Mouse (Mus musculus): ENCODE measurements around the gene Gosr2. TPM values are rescaled to one million over a fixed set of nuclear protein-coding genes. Genes with fewer than 3 reads are reported as not detected.

Gene Gosr2
- polyA plus RNA-seq, 1 experiment from 2014 or later, result 61.5 TPM

- 79% methylated on average over 7 of the region's 7 CpGs for WGBS
- no peaks in the 10 kb centered on the region for H3K4me1 ChIP-seq (ENCODE audit: control insufficient read depth, insufficient read depth, low read length)
- H3K4me2 ChIP-seq (ENCODE audit: low read depth, low read length), result no peak overlapping the region
- no peak overlapping the region for H3K9ac ChIP-seq (ENCODE audit: low read length)
- H3K4me3 ChIP-seq (ENCODE audit: low read length), result no peak overlapping the region
- no peak for ATAC-seq (replicated peaks; ENCODE audit: extremely low read depth, insufficient read depth, low FRiP score)
- H3K27ac ChIP-seq (ENCODE audit: low read length), result no peak overlapping the region
- H3K9me3 ChIP-seq (replicated peaks; ENCODE audit: control insufficient read depth, low read length), result no peaks in the 10 kb centered on the region
- peaks cover 21% of the 10 kb centered on the region for H3K27me3 ChIP-seq (ENCODE audit: control insufficient read depth, insufficient read depth, low read length)
- H3K36me3 ChIP-seq (ENCODE audit: control insufficient read depth, insufficient read depth), result no peaks in the 10 kb centered on the region
Measured at GRCm38 (mm10) chr11:103658189-103658588, 39.5 kb downstream of the Gosr2 start.

GRCm38 (mm10) chr11:103656520-103656919, 41.2 kb downstream of the Gosr2 start:
- H3K27me3 ChIP-seq (ENCODE audit: control insufficient read depth, insufficient read depth, low read length), result peaks cover 38% of the 10 kb centered on the region
- no peak overlapping the region for H3K4me3 ChIP-seq (ENCODE audit: low read length)
- WGBS, result 9% methylated on average over 3 of the region's 3 CpGs

GRCm38 (mm10) chr11:103653359-103653965, 44.2 kb downstream of the Gosr2 start:
- H3K36me3 ChIP-seq (ENCODE audit: control insufficient read depth, insufficient read depth), result no peaks in the 10 kb centered on the region
- 52% methylated on average over 10 of the region's 10 CpGs for WGBS
- H3K4me2 ChIP-seq (ENCODE audit: low read depth, low read length), result no peak overlapping the region
- H3K4me1 ChIP-seq (ENCODE audit: control insufficient read depth, insufficient read depth, low read length), result 0 out of 2 replicates have a peak, but pooled peaks cover 4% of the 10 kb centered on the region
- H3K27ac ChIP-seq (ENCODE audit: low read length), result no peak overlapping the region
- no peak for ATAC-seq (replicated peaks; ENCODE audit: extremely low read depth, insufficient read depth, low FRiP score)
- H3K4me3 ChIP-seq (ENCODE audit: low read length), result no peak overlapping the region
- no peaks in the 10 kb centered on the region for H3K9me3 ChIP-seq (replicated peaks; ENCODE audit: control insufficient read depth, low read length)
- H3K27me3 ChIP-seq (ENCODE audit: control insufficient read depth, insufficient read depth, low read length), result peaks cover 66% of the 10 kb centered on the region
- no peak overlapping the region for H3K9ac ChIP-seq (ENCODE audit: low read length)

More at GRCm38 (mm10) chr11:103656520-103656919, 41.2 kb downstream of the Gosr2 start:
- Histone ChIP-seq H3K9me3 (replicated peaks; ENCODE audit: control insufficient read depth, low read length) (no peaks in the 10 kb centered on the region), H3K4me1 (ENCODE audit: control insufficient read depth, insufficient read depth, low read length) (no peaks in the 10 kb centered on the region), H3K27ac (ENCODE audit: low read length) (no peak overlapping the region), H3K9ac (ENCODE audit: low read length) (no peak overlapping the region), H3K36me3 (ENCODE audit: control insufficient read depth, insufficient read depth) (no peaks in the 10 kb centered on the region), H3K4me2 (ENCODE audit: low read depth, low read length) (no peak overlapping the region)
- ATAC-seq (replicated peaks; ENCODE audit: extremely low read depth, insufficient read depth, low FRiP score), result no peak

GRCm38 (mm10) chr11:103651426-103651825, 46.3 kb downstream of the Gosr2 start:
- WGBS, result 72% methylated on average over 6 of the region's 6 CpGs
- Histone ChIP-seq H3K4me1 (ENCODE audit: control insufficient read depth, insufficient read depth, low read length) (0 out of 2 replicates have a peak, but pooled peaks cover 4% of the 10 kb centered on the region), H3K4me2 (ENCODE audit: low read depth, low read length) (no peak overlapping the region), H3K27ac (ENCODE audit: low read length) (no peak overlapping the region), H3K9me3 (replicated peaks; ENCODE audit: control insufficient read depth, low read length) (no peaks in the 10 kb centered on the region), H3K36me3 (ENCODE audit: control insufficient read depth, insufficient read depth) (no peaks in the 10 kb centered on the region), H3K4me3 (ENCODE audit: low read length) (no peak overlapping the region), H3K9ac (ENCODE audit: low read length) (no peak overlapping the region), H3K27me3 (ENCODE audit: control insufficient read depth, insufficient read depth, low read length) (peaks cover 86% of the 10 kb centered on the region)
- ATAC-seq (replicated peaks; ENCODE audit: extremely low read depth, insufficient read depth, low FRiP score), result no peak

DNA sequence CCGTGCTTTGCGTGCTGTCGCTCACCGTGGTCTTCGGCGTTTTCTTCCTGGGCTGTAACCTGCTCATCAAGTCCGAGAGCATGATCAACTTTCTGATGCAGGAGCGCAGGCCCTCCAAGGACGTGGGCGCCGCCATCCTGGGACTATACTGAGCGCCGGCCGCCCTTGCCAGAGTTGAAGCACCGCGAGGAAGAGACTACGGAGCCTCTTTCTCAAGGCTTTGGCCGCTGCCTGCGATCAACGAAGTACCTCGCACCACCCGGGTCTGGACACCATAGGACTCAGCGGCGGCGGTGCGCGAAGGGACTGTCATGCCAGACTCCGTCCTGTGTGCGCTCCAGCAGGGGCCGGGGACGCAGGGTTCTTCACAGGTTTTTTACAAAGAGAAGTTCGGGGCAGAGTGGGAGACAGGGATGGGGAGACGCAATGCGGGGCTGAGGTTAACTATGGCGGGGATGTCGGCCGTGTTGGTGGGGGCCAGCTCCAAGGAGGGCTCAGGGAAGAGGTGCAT, 47.7 kb downstream of the Gosr2 start:
- Histone ChIP-seq H3K27ac (ENCODE audit: low read length) (no peak overlapping the region), H3K9me3 (replicated peaks; ENCODE audit: control insufficient read depth, low read length) (no peaks in the 10 kb centered on the region), H3K27me3 (ENCODE audit: control insufficient read depth, insufficient read depth, low read length) (peaks cover 84% of the 10 kb centered on the region), H3K4me1 (ENCODE audit: control insufficient read depth, insufficient read depth, low read length) (0 out of 2 replicates have a peak, but pooled peaks cover 4% of the 10 kb centered on the region), H3K4me2 (ENCODE audit: low read depth, low read length) (peak overlapping the region; percentile 57), H3K4me3 (ENCODE audit: low read length) (peak overlapping the region; percentile 33), H3K9ac (ENCODE audit: low read length) (no peak overlapping the region), H3K36me3 (ENCODE audit: control insufficient read depth, insufficient read depth) (no peaks in the 10 kb centered on the region)
- WGBS, result 2% methylated on average over 37 of the region's 37 CpGs
- ATAC-seq (replicated peaks; ENCODE audit: extremely low read depth, insufficient read depth, low FRiP score), result no peak

- H3K4me2 ChIP-seq (ENCODE audit: low read depth, low read length), result peak within 1 kb of the TSS; percentile 57
- H3K27ac ChIP-seq (ENCODE audit: low read length), result no peak within 1 kb of the TSS
- H3K27me3 ChIP-seq (ENCODE audit: control insufficient read depth, insufficient read depth, low read length), result peaks cover 78% of the 10 kb centered on the region
- 1% methylated on average over 67 of the region's 71 CpGs for WGBS
- peak within 1 kb of the TSS; percentile 33 for H3K4me3 ChIP-seq (ENCODE audit: low read length)
- no peak for ATAC-seq (replicated peaks; ENCODE audit: extremely low read depth, insufficient read depth, low FRiP score)
- peaks cover 1% of the 10 kb centered on the region for H3K9me3 ChIP-seq (replicated peaks; ENCODE audit: control insufficient read depth, low read length)
- no peak within 1 kb of the TSS for H3K9ac ChIP-seq (ENCODE audit: low read length)
- 0 out of 2 replicates have a peak, but pooled peaks cover 4% of the 10 kb centered on the region for H3K4me1 ChIP-seq (ENCODE audit: control insufficient read depth, insufficient read depth, low read length)
- H3K36me3 ChIP-seq (ENCODE audit: control insufficient read depth, insufficient read depth), result no peaks in the 10 kb centered on the region
Measured at GRCm38 (mm10) chr11:103649301-103649982, 48.3 kb downstream of the Gosr2 start, which contains the start of gene Rprml. Gene Rprml, plus strand, starts transcription at chr11:103649570.

DNA sequence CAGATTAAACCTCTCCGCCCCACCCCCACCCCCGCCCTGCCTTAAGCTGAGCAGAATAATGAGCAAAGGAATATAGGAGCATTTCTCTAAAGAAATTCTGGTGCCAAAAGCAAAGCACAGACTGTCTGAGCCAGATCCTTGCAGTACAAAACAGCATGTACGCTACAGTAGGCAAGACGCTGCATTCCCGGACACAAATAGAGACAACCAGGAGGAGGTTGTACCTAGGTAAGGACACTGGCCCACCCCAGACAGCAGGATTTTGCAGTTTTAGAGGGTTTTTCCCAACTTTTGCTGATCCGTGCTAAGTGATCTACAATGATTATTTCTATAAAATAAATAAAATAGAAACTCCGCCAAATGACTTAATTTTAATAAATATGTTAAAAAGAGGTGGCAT, 49.0 kb downstream of the Gosr2 start:
- WGBS, result 28% methylated on average over 7 of the region's 7 CpGs
- no peaks in the 10 kb centered on the region for H3K36me3 ChIP-seq (ENCODE audit: control insufficient read depth, insufficient read depth)
- no peak for ATAC-seq (replicated peaks; ENCODE audit: extremely low read depth, insufficient read depth, low FRiP score)

DNA sequence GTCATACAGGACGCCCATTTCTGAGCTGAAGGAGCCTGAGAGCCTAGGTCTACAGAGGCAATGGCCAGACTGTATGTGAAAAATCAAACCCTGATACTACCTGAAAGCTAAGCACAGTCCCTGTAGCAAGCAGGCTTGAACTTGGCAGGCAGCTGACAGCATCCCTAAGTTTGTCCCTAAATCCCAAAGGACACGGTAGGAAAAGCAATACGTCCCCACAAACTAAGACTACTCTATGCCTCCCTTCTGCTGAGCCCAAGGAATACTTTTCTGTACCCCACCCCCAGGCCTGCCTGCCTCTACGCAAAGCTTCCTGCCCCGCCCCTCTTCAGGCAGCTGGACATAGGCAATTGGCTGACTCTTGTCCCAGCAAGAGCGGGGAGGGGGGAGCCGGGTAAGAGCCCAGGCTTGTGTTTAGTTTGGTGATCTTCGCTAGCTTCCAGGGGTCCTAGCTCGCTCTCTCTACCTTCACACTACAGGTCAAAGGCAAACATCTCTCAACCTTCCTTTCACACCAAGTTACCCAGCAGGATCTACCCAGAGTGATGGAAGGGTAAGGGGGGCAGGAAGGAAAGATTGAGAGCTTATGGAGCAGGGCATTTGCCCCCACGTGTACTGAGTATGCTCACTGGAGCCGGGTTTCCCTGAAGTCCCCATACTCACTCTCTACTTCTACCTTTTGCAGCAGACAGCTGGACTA, 49.6 kb downstream of the Gosr2 start:
- H3K36me3 ChIP-seq (ENCODE audit: control insufficient read depth, insufficient read depth), result no peaks in the 10 kb centered on the region
- H3K27ac ChIP-seq (ENCODE audit: low read length), result no peak overlapping the region
- 6% methylated on average over 11 of the region's 11 CpGs for WGBS
- peaks cover 3% of the 10 kb centered on the region for H3K9me3 ChIP-seq (replicated peaks; ENCODE audit: control insufficient read depth, low read length)
- H3K4me1 ChIP-seq (ENCODE audit: control insufficient read depth, insufficient read depth, low read length), result 0 out of 2 replicates have a peak, but pooled peaks cover 4% of the 10 kb centered on the region
- no peak overlapping the region for H3K4me2 ChIP-seq (ENCODE audit: low read depth, low read length)
- no peak overlapping the region for H3K9ac ChIP-seq (ENCODE audit: low read length)
- no peak for ATAC-seq (replicated peaks; ENCODE audit: extremely low read depth, insufficient read depth, low FRiP score)
- peaks cover 68% of the 10 kb centered on the region for H3K27me3 ChIP-seq (ENCODE audit: control insufficient read depth, insufficient read depth, low read length)
- H3K4me3 ChIP-seq (ENCODE audit: low read length), result no peak overlapping the region

More for the DNA sequence above, 49.0 kb downstream of the Gosr2 start:
- Histone ChIP-seq H3K4me3 (ENCODE audit: low read length) (no peak overlapping the region), H3K4me1 (ENCODE audit: control insufficient read depth, insufficient read depth, low read length) (0 out of 2 replicates have a peak, but pooled peaks cover 4% of the 10 kb centered on the region), H3K27ac (ENCODE audit: low read length) (no peak overlapping the region), H3K9ac (ENCODE audit: low read length) (no peak overlapping the region), H3K9me3 (replicated peaks; ENCODE audit: control insufficient read depth, low read length) (peaks cover 3% of the 10 kb centered on the region), H3K27me3 (ENCODE audit: control insufficient read depth, insufficient read depth, low read length) (peaks cover 73% of the 10 kb centered on the region), H3K4me2 (ENCODE audit: low read depth, low read length) (no peak overlapping the region)

All from heart, embryonic 16.5 days (tissue).